Mouse (Mus musculus): ENCODE measurements around the gene Crygn. TPM values are rescaled to one million over a fixed set of nuclear protein-coding genes. Genes with fewer than 3 reads are reported as not detected.
"Not testable (repeated sequence)": the region's sequence is repeated elsewhere in the genome, so short reads cannot be mapped to it uniquely, and the experiment has no call there.

The Crygn gene
- total RNA-seq, 1 experiment: 2.1 TPM

DNA sequence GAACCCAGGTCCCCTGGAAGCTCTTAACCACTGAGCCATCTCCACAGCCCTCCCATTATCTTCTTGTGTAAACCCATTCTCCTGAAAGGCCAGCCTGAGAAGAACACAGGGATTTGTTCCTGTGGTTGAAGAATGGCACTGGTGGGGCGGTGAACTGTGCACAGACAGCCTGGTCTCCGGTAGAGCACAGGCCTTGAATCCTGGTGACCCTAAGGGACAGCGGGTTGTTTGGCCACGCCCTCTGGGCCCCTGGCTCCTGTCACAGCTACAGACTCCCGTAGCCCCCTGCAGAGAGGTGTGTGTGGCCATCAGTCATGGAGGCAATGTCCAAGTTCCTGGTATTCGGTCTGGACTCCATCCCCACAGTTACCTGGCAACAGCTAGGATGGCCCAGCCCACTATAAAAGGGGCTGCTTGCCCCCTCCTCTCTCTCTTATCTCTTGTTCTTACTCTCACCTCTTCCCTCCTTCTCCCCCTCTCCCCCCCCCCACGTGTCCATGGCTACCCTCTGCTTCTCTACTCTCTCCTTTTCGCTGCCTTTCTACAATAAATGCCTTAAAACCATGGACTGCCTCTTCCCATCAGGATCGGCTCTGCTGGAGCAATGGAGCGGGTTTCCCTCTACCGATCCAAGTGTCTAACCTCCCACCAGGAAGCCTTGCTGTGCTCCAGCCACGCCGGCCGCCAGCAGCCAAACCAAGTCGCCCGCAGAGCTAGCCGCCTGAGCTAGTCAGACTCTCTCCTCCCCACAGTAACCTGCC, 20.5 kb upstream of the Crygn start:
- Histone ChIP-seq H3K27ac (ENCODE audit: insufficient read depth, low read depth, low read length, poor library complexity, severe bottlenecking) (no peak overlapping the region), H3K4me3 (ENCODE audit: insufficient read depth in 1 of 2, low read depth in 1 of 2, low read length in 2 of 2, poor library complexity in 1 of 2, severe bottlenecking in 1 of 2) (peak overlapping the region; percentile 50 to 51), H3K9ac (ENCODE audit: insufficient read depth, low read depth, low read length, poor library complexity, severe bottlenecking) (peak overlapping the region; percentile 18), H3K36me3 (ENCODE audit: control insufficient read depth, insufficient read depth, low read length, poor library complexity, severe bottlenecking) (no peaks in the 10 kb centered on the region), H3K4me1 (ENCODE audit: control insufficient read depth in 2 of 2, insufficient read depth in 2 of 2, low read length in 2 of 2, poor library complexity in 1 of 2) (peaks cover 2 to 6% of the 10 kb centered on the region in 2 experiments; a peak in 2 of 4 replicates), H3K9me3 (ENCODE audit: control insufficient read depth, insufficient read depth, low read depth, low read length) (no peaks in the 10 kb centered on the region)
- in situ Hi-C loops (cut with MboI; ENCODE audit: low sequenced_read_pairs in 2 of 2, unreplicated experiment in 2 of 2): no loop called here
- no peak for DNase-seq (ENCODE audit: low read depth, low spot score)
- TF ChIP-seq ZNF384 (IDR thresholded peaks at IDR 0.05; ENCODE audit: low read depth, low read length) (no peak), HCFC1 (IDR thresholded peaks at IDR 0.05; ENCODE audit: borderline replicate concordance, insufficient read depth, low read length) (no peak), MAFK (IDR thresholded peaks at IDR 0.05; ENCODE audit: insufficient read depth, low read depth, low read length) (no peak), ZC3H11A (IDR thresholded peaks at IDR 0.05; ENCODE audit: borderline replicate concordance, low read depth, low read length) (no peak), CHD2 (IDR thresholded peaks at IDR 0.05; ENCODE audit: low read depth, low read length) (no peak)

DNA sequence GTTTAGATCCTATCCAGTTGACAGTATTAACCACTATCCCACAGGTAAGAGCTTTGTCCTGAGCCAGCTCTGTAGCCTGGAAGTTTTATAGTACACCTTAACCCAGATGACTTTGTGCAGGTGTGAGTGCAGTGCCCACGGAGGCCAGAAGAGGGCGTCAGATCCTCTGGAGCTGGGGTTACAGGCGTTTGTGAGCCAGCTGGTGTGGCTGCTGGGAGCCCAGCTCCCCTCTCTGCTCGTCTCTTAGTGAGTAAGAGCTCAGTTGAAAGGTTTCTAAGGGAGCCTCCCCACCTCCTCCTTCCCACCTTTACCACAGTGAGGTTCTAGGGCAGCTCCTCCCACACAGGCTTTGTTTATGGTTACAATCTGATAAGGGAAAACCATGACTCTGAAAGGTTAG, 18.9 kb upstream of the Crygn start:
- in situ Hi-C loops (cut with MboI; ENCODE audit: low sequenced_read_pairs in 2 of 2, unreplicated experiment in 2 of 2): no loop called here
- no peak overlapping the region for H3K9ac ChIP-seq (ENCODE audit: insufficient read depth, low read depth, low read length, poor library complexity, severe bottlenecking)

DNA sequence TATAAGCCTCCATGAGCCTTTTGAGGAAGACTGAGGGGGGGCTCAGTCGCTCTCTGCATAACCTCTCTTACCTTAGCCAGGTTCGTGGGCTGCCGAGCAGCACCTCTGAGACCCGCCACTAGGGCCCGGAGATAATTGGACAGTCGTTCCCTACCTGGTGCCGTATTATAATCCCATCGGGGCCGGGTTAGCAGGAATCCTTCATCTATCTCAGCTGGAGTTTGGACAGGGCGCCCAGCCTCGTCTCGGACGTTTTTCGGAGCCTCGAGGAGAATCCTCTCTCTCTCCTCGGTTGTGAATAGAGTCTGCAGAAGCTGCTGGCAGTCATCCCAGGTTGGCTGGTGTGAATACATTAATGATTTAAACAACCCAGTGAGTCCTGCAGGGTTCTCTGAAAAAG, 16.7 kb upstream of the Crygn start:
- in situ Hi-C loops (cut with MboI; ENCODE audit: low sequenced_read_pairs in 2 of 2, unreplicated experiment in 2 of 2); H3K36me3 ChIP-seq (ENCODE audit: control insufficient read depth, insufficient read depth, low read length, poor library complexity, severe bottlenecking); H3K27ac ChIP-seq (ENCODE audit: insufficient read depth, low read depth, low read length, poor library complexity, severe bottlenecking); H3K4me3 ChIP-seq (ENCODE audit: insufficient read depth in 1 of 2, low read depth in 1 of 2, low read length in 2 of 2, poor library complexity in 1 of 2, severe bottlenecking in 1 of 2); H3K4me1 ChIP-seq (ENCODE audit: control insufficient read depth in 2 of 2, insufficient read depth in 2 of 2, low read length in 2 of 2, poor library complexity in 1 of 2); H3K9me3 ChIP-seq (ENCODE audit: control insufficient read depth, insufficient read depth, low read depth, low read length); H3K9ac ChIP-seq (ENCODE audit: insufficient read depth, low read depth, low read length, poor library complexity, severe bottlenecking); DNase-seq (ENCODE audit: low read depth, low spot score): not testable (repeated sequence)

More for the DNA sequence above, 18.9 kb upstream of the Crygn start:
- H3K9me3 ChIP-seq (ENCODE audit: control insufficient read depth, insufficient read depth, low read depth, low read length): no peaks in the 10 kb centered on the region
- H3K4me3 ChIP-seq (ENCODE audit: insufficient read depth in 1 of 2, low read depth in 1 of 2, low read length in 2 of 2, poor library complexity in 1 of 2, severe bottlenecking in 1 of 2): no peak overlapping the region
- no peak overlapping the region for H3K27ac ChIP-seq (ENCODE audit: insufficient read depth, low read depth, low read length, poor library complexity, severe bottlenecking)
- TF ChIP-seq MAFK (IDR thresholded peaks at IDR 0.05; ENCODE audit: insufficient read depth, low read depth, low read length) (no peak), HCFC1 (IDR thresholded peaks at IDR 0.05; ENCODE audit: borderline replicate concordance, insufficient read depth, low read length) (no peak), ZNF384 (IDR thresholded peaks at IDR 0.05; ENCODE audit: low read depth, low read length) (no peak), CHD2 (IDR thresholded peaks at IDR 0.05; ENCODE audit: low read depth, low read length) (no peak), ZC3H11A (IDR thresholded peaks at IDR 0.05; ENCODE audit: borderline replicate concordance, low read depth, low read length) (no peak)
- peaks cover 2 to 6% of the 10 kb centered on the region in 2 experiments; a peak in 2 of 4 replicates for H3K4me1 ChIP-seq (ENCODE audit: control insufficient read depth in 2 of 2, insufficient read depth in 2 of 2, low read length in 2 of 2, poor library complexity in 1 of 2)
- no peak for DNase-seq (ENCODE audit: low read depth, low spot score)
- no peaks in the 10 kb centered on the region for H3K36me3 ChIP-seq (ENCODE audit: control insufficient read depth, insufficient read depth, low read length, poor library complexity, severe bottlenecking)

DNA sequence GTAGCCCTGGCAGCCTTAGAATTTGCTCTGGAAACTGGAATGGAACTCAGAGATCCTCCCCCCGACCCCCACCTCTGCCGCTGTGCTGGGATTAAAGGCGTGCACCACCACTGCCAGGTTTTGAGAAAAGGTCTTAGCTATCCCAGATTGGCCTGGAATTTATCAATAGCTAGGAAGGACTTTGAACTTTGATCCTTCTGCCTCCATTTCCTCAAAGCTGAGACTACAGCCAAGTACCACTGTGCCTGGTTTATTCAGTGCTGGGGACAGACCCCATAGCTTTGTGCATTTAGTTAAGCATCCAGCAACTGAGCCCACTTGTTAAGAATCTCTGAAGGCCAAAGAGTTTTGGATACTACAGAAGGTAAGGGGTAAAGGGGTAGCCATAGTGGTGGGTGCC, 877 bp downstream of the Crygn start:
- DNase-seq (ENCODE audit: low read depth, low spot score): no peak
- no peak overlapping the region for H3K9ac ChIP-seq (ENCODE audit: insufficient read depth, low read depth, low read length, poor library complexity, severe bottlenecking)
- H3K9me3 ChIP-seq (ENCODE audit: control insufficient read depth, insufficient read depth, low read depth, low read length): no peaks in the 10 kb centered on the region
- in situ Hi-C loops (cut with MboI; ENCODE audit: low sequenced_read_pairs in 2 of 2, unreplicated experiment in 2 of 2): no loop called here
- no peak for TF ChIP-seq HCFC1 (IDR thresholded peaks at IDR 0.05; ENCODE audit: borderline replicate concordance, insufficient read depth, low read length)
- TF ChIP-seq MAFK (IDR thresholded peaks at IDR 0.05; ENCODE audit: insufficient read depth, low read depth, low read length): no peak
- no peak for TF ChIP-seq ZNF384 (IDR thresholded peaks at IDR 0.05; ENCODE audit: low read depth, low read length)
- TF ChIP-seq ZC3H11A (IDR thresholded peaks at IDR 0.05; ENCODE audit: borderline replicate concordance, low read depth, low read length): no peak
- no peak for TF ChIP-seq CHD2 (IDR thresholded peaks at IDR 0.05; ENCODE audit: low read depth, low read length)
- no peak overlapping the region for H3K27ac ChIP-seq (ENCODE audit: insufficient read depth, low read depth, low read length, poor library complexity, severe bottlenecking)
- H3K4me3 ChIP-seq (ENCODE audit: insufficient read depth in 1 of 2, low read depth in 1 of 2, low read length in 2 of 2, poor library complexity in 1 of 2, severe bottlenecking in 1 of 2): no peak overlapping the region
- no peaks in the 10 kb centered on the region for H3K36me3 ChIP-seq (ENCODE audit: control insufficient read depth, insufficient read depth, low read length, poor library complexity, severe bottlenecking)
- peaks cover 0 to 10% of the 10 kb centered on the region in 2 experiments; a peak in 3 of 4 replicates for H3K4me1 ChIP-seq (ENCODE audit: control insufficient read depth in 2 of 2, insufficient read depth in 2 of 2, low read length in 2 of 2, poor library complexity in 1 of 2)

DNA sequence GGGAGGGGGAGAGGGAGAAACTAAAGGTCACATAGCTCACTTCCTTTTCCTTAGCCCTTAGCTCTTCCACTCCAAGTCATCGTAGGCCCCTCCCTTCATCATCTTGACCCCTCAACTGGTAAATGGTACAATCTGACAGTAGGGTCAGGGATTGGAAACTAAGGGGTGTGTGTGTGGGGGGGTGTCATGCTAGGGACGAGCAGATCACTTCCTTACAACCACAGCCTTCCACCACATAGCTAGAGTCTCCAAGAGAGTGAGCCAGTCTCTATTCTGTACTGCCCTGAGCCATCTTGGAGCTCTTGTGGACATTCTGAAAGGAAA, 5.7 kb downstream of the Crygn start:
- TF ChIP-seq ZNF384 (IDR thresholded peaks at IDR 0.05; ENCODE audit: low read depth, low read length) (no peak), CHD2 (IDR thresholded peaks at IDR 0.05; ENCODE audit: low read depth, low read length) (no peak), ZC3H11A (IDR thresholded peaks at IDR 0.05; ENCODE audit: borderline replicate concordance, low read depth, low read length) (no peak), MAFK (IDR thresholded peaks at IDR 0.05; ENCODE audit: insufficient read depth, low read depth, low read length) (no peak), HCFC1 (IDR thresholded peaks at IDR 0.05; ENCODE audit: borderline replicate concordance, insufficient read depth, low read length) (no peak)
- Histone ChIP-seq H3K4me1 (ENCODE audit: control insufficient read depth in 2 of 2, insufficient read depth in 2 of 2, low read length in 2 of 2, poor library complexity in 1 of 2) (peaks cover 7 to 31% of the 10 kb centered on the region in 2 experiments; a peak in 3 of 4 replicates), H3K4me3 (ENCODE audit: insufficient read depth in 1 of 2, low read depth in 1 of 2, low read length in 2 of 2, poor library complexity in 1 of 2, severe bottlenecking in 1 of 2) (peak overlapping the region; percentile 74 to 84; a peak in 3 of 4 replicates), H3K9me3 (ENCODE audit: control insufficient read depth, insufficient read depth, low read depth, low read length) (no peaks in the 10 kb centered on the region), H3K9ac (ENCODE audit: insufficient read depth, low read depth, low read length, poor library complexity, severe bottlenecking) (no peak overlapping the region), H3K36me3 (ENCODE audit: control insufficient read depth, insufficient read depth, low read length, poor library complexity, severe bottlenecking) (no peaks in the 10 kb centered on the region), H3K27ac (ENCODE audit: insufficient read depth, low read depth, low read length, poor library complexity, severe bottlenecking) (peak overlapping the region; percentile 83; the same call in 1 of the 2 replicates)
- in situ Hi-C loops (cut with MboI; ENCODE audit: low sequenced_read_pairs in 2 of 2, unreplicated experiment in 2 of 2): no loop called here
- no peak for DNase-seq (ENCODE audit: low read depth, low spot score)

Measured in ES-E14 (cell line).